Mouse (Mus musculus): Measurements from ENCODE around the gene Upf3a.
"Not testable (repeated sequence)": the region's sequence is repeated elsewhere in the genome, so short reads cannot be mapped to it uniquely, and the experiment has no call there.

Upf3a gene

DNA sequence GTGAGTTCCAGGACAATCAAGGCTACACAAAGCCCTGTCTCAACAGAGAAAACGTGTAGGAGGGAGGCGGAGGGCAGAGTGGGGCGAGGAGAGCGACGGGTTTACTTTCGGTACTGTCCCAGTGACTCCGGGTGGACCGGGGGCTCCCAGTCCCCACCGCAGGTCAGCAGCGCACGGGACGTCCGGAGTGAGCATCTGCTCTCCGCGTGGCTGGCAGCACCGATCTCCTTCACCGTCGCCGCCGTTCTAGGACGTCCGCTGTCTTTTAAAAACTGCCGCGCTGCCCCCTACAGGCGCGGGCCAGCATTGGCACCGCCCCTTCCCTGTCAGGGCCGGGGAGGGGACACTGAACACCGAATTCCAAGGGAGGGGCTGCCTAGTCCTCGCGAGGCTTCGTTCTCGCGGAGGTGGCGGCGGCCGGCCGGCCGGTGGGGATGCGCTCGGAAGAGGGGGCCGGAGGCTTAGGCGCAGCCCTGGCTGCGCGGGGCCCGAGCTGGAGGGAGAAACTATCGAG, at the start of gene Upf3a:
Upf3a (plus strand) TSS at position 366 of the 514 bp plus-strand sequence.
- DNase-seq (ENCODE audit: low read depth, low spot score), result peak; percentile 98

DNA sequence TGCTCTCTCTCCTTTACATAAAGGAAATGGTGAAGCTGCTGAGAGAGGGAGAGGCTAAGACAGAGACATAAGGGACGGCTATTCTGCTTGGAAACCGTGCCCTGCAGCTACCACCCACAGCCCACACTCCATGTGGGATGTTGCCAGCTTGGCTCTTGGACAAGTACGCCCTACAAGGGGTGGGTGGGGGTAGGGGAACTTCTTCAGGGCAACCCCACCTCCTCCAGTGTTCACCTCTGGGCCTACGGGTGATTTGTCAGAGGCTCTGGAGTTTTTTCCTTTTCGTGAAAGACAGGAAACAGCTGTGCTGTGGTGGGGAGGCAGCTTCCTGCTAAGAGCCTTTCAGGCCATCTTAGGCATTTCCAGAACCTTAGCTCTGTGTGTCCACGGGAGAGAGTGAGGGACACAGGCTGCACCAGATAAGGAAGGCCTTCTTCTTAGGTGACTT, 45.1 kb upstream of the Upf3a start:
- no peak for DNase-seq (ENCODE audit: low read depth, low spot score)

DNA sequence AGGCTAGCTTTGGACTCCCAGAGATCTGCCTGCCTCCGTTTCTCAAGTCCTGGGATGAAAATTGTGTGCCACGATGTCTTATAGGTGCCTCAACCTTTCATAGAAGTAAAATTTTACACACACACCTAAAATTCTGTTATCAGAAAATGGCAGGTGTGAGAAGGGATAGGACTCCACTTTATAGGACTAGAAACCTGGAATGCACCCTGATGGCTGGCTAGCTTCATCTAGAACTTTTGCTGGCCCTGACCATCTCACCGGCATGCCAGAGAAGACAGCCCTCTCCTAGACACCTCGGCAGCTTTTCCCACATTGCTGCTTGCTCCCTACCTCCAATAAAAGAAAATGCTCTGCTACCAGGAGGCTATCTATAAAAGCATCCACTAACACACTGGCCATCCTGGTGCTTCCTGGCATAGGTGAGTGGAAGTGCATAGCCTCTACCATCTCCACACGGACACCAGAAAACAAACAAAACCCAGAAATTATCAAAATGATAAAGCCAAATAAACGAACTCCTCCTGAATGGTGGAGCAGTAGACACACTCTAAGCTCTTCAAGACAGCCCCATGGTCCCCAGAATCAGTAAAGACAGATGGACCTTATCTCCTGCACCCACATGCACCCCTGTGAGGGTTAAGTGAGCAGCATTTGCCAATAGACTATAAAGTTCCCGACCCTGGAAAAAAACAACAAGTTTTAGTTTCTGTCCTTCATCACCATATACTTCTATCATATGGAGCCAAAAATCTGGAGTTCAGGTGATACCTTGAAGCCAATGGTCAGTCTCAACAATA, 44.4 kb upstream of the Upf3a start:
- no peak for DNase-seq (ENCODE audit: low read depth, low spot score)

DNA sequence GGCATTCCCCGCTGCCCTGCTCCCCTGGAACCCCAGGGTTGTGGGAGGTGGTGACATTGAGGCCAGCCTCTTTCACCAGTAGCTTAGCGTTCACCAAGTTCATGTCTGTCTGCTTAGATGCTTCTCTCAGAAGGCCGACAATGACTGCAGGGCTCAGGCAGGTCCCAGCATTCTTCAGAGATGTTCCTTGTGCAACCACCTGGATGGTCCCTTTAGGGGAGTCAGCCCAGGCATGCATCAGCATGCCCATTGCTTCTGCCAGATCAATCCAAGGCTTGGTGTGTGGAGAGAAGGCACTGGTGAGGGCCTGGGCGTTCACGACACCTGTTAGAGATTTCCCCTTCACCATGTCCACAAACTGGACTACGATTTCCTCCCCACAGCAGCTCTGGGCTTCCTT, 39.2 kb upstream of the Upf3a start:
- not testable (repeated sequence) for DNase-seq (ENCODE audit: low read depth, low spot score)

DNA sequence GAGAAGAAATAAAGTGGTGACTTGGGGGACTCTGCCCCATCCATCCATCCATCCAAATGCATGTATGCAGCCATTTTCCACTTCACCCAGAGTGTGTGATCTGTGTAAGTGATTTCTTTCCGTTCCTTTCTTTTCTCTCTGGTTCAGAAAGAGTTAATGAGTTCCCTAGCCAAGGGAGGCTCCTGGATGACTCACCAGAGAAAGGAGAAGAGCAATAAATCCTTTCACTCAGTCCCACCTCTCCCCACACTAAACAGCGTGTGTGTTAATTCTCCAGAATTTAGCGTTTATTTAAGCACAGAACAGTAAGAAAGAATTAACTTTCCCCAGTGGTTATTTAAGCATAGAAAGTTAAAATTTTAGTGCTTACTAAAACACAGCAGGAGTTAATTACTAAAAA, 37.8 kb upstream of the Upf3a start:
- no peak for DNase-seq (ENCODE audit: low read depth, low spot score)

DNA sequence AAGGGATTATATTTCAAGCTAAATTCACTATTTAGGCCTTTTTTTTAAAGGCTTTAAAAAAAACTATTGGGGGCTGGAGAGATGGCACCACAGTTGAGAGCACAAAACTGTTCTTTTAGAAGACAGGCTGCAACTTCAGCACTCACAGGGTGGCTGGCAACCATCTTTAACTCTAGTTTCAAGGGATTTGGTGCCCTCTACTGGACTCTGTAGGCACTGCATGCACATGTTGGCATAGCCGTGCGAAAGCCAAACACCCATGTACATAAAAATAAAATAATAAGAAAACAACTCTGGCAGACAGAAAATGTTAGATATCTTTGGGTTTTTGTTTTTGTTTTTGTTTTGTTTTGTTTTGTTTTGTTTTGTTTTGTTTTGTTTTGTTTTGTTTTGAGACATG, 31.7 kb upstream of the Upf3a start:
- DNase-seq (ENCODE audit: low read depth, low spot score), result peak; percentile 86

DNA sequence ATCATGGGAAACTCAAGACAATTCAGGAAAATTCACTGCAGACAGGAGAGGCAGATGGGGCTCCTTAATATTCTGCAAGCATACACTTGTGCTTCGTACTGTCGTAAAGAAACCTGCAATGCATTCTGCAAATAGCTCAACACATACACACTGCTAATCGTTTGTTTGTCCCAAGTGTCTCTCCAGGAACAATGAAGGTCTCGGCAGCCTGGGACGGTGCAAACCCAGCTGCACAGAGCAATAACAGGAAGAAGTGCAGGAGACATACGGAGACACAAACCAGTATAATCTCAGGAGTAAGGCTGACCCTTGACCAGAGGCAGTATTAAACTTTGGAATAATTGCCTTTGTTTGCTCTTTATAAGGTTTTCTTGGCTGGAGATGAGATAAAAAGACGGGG, 28.9 kb upstream of the Upf3a start:
- DNase-seq (ENCODE audit: low read depth, low spot score), result no peak

DNA sequence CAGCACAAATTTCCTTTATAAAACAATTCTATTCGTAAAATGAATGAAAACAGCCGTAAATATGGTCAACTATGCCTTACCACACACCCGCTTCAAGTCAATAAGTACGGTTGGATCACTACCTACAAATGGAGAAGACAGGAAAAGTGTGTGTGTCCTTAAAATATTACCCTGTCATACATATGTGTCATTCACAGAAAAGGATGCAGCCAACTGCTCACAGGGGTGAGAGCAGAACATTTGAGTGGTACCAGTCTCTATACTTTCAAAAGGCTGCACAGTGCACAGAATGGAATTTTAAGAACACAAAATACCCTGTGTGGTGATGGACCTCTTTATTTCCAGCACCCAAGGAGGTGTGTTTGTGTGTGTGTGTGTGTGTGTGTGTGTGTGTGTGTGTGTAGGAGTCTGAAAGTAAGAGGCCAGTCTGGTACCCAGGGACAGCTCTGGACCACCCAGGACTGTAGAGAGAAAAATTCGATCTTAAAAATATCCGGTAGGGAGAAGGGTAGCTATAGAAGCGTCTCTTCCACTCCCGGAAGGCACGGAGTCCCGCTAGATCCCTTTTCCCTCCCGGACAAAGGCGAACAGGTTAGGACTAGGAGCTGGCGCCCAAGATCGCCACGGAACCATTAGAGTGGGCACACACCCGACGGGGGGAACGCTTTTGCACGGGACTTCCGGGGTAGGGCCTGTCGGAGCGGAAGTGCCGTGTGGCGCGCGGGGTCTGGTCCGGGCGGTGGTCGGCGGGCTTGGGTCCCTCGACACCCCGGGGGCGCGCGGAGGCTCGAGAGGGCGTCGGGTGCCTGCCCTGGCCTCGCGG, 28.2 kb upstream of the Upf3a start, which contains the start of gene Cdc16:
Cdc16 (plus strand) TSS at position 695 of the 823 bp plus-strand sequence.
- DNase-seq (ENCODE audit: low read depth, low spot score), result peak; percentile 95

DNA sequence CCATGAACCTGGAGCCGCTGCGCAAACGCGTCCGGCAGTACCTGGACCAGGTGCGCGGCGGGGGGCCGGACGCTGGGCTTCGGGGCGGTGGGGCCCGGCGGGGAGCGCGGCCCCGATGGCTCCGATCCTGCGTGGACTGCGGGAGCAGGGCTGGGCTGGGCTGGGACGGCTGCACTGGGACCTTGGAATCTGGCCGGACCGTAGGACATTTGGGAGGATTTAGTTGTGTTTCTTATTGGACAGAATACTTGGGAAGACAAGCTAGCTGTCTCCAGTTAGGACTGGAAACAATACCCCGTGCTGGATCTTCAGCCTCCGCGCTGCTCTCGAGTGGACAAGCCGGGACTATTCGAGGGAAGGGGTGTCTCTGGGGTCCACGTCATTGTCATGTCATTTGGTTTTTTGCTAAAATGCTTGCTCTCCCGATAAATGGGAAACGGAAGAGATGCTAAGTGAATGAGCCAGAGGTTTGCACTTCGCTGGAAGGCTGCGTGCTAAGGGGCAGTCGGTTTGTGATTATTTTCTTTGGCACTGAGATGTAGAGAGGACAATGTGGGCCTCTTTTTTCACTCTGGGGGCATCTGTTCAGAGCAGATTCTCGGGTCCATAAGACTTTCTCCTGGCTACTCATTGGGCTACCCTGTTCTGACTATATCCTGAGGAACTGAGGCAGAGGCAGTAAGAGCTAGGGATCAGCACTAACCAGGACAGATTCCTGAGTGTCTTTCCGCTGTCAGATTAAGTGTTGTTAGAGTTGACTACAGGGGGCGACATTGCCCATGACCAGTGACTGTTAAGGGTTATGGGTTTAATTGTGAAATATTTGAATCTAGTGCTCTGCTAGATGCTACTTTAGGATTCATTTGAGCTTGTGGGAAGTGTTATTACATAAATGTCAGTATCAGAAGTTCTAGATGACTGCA, 27.3 kb upstream of the Upf3a start:
- peak; percentile 76 for DNase-seq (ENCODE audit: low read depth, low spot score)

DNA sequence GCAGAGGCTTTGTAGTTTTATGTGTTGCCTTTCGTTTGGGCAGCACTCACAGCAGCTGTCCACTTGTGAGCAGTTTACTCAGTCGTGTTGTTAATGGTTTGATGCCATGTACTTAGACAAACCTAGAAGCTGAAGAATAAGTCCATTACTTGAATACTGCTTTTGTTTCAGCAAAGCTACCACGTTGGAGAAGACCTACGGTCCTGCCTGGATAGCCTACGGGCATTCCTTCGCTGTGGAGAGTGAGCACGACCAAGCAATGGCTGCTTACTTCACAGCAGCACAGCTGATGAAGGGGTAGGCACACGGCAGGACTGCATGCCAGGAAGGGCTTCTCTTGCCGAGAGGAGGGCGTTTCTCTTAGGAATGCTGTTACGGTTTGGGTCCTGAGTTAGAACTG, 16.2 kb upstream of the Upf3a start:
- no peak for DNase-seq (ENCODE audit: low read depth, low spot score)

DNA sequence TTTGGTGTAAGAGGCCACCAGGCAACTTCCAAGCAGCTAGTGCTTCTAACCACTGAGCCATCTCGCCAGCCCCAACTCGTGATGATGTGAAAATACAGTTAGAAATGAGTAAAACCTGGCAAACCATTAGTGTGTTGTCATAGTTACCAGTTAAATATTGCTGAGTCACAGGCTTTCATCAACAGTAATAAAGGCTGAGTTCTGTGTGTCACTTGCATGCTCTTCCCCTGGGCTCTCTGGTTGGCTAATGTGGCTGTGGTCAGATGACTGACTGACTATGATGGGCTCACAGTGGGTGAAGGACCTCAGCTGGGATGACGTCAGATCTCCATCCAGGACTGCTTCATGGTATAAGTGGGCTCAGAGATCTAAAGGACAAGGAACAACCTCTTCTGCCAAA, 4.9 kb upstream of the Upf3a start:
- DNase-seq (ENCODE audit: low read depth, low spot score), result no peak

DNA sequence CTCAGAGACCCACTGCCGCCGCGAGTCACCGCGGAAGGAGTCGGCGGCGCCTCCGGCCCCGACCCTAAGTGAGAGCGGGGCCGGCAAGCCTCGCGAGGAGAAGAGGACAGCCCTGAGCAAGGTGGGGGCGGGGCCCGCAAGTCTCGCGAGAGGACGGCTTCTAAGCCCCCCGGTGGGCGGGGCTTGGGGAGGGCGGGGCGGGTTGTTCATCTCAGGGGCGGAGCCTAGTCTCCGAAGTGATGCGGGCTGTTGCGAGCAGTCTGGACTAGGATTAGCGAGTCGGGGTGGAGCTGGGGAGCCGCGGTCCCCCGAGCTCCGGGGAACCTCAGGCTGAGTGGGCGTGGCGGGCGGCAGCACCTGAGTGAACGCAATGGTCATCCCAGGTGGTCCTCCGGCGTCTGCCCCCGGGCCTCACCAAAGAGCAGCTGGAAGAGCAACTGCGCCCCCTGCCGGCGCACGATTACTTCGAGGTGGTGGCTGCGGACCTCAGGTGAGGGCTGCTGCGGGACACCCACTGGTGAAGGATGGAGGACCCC, 417 bp downstream of the Upf3a start:
- peak; percentile 99 for DNase-seq (ENCODE audit: low read depth, low spot score)

DNA sequence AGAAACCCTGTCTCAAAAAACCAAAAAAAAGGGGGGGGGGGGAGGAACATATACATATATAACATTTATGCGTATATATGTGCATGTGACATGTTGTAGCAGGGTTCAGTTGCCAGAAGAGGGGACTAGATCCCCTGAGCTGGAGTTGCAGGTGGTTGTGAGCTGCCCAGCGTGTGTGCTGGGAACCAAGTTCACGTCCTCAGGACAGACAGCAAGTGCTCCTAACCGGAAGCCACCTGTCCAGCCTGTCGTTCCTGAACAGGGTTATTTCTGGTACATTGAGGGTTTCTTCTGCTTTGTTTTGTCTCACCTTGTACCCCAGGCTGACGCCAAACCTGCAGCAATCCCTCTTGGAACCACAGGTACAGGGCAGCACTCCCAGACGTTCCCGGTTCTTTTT, 4.2 kb downstream of the Upf3a start:
- no peak for DNase-seq (ENCODE audit: low read depth, low spot score)

DNA sequence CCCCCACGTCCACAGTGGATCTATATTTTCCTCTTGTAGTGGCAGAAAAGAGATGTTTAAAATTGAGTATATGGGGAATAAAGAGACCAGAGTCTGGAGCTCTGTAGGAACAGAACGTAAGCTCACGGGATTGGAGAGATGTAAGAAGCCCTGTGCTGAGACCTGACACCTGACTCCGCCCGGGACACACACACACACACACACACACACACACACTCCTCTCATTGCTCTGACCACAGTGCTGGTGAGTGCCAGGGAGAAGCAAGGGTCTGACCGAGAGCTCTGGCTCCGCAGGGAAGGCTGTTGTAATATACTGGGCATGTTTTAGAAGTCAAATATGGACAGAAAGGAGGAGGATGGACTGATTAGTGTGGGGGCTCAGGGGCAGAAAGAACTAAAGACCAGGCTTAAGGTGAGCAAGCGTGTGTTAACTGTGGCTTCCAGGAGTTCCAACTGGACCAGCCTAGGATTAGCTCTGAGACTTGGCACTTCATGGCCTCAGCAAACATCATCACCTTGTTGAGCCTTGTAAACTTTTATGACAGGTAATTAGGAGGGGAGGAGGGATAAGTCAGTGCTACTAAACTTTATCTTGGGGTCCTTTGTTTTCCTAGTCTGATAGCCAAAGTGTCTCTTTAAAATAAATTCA, 7.8 kb downstream of the Upf3a start:
- no peak for DNase-seq (ENCODE audit: low read depth, low spot score)

DNA sequence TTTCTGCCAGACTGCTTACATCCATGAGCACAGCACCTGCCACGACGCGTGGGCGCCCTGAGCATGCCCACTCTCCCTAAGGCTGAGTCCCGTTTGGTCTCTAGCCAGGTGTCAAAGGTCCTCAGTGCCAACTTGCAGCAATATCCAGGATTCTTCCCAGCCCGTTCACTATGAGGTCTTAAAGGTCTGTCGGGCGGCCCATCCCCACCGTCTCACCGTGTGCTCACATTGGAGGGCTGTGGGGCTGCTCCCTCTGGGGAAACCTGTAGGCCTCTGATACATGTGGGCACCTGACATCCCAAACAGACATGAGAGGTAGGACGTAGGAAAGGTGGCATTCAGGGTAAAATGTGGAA, 8.3 kb downstream of the Upf3a start:
- DNase-seq (ENCODE audit: low read depth, low spot score), result no peak

DNA sequence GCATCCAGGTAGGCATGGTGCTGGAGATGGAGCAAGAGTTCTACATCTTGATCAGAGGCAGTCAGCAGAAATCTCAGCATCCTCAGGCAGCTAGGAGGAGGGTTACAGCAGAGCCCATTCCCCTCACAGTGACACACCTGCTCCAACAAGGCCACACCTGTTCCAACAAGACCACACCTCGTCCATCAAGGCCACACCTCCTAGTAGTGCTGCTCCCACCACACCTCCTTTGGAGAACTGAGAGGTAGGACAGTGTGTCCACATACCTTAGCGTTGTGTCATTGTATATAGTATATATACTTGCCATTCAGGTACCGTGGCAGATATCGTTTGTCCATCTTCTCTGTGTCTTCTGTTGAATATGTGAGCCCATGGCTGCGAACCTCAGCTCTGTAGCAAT, 12.3 kb downstream of the Upf3a start:
- DNase-seq (ENCODE audit: low read depth, low spot score), result no peak

DNA sequence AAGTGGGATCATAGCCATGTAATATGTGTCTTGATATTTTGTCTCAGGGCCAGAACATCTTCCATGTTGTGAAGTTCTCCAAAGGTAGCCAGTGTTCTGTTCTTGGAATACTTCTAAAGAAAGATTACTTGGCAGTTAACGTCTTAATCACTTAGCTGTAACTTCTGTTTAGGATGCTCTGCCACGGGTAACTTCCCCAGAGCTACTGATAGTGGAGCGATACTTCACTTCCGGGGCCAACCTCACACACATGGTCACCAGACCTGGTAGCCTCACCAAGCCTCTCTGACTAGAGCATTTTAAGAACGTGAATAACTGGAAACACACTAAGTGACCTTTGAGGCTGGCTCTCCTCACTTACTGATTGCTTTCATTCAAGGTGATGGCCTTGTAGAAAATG, 14.2 kb downstream of the Upf3a start:
- DNase-seq (ENCODE audit: low read depth, low spot score), result no peak

DNA sequence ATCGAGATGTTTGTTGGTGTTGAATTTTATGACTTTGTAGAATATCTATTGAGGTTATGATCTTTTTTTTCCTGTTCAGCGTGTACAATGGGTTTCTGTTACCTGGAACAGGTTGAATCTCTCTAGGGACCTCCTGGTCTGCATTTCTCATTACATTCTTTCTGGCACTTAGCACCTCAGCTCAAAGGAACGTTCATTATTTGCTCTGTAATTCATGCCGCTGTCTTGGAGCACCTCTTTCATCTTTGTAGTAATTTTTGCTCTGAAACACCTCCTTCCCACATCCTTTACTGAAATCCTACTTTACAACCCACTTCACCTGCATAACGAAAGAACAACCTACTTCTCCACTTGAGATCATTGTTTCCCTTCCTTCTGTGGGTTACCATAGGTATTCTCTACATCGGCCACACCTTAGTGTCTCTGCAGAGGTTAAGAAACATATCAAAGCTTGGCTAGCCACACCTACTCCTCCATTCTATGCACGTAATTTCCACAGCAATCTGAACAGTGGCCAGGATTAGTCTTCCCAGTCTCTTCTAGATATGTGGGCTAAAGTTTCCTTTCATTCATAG, 43.3 kb downstream of the Upf3a start:
- peak; percentile 21 for DNase-seq (ENCODE audit: low read depth, low spot score)

DNA sequence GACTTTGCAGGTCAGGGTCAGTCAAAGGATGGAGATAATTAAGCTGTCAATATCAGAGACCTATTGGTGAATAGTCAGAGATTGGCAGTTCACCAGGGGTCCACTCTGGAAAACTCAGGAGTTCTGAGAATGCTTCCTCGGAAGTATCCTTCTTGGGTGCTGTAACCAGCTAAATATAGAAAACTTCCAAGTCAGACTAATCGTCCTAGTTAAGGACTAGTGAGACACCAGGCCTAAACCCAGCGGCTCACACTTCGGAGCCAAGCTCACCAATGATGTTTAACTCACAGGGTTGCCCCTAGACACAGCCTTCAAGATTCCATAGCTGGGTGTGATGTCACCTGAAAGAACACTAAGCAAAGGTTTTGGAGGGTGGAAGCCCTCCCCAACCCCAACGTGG, 52.9 kb downstream of the Upf3a start, which contains the start of gene AF366264:
AF366264 (minus strand) TSS at position 101 of the 400 bp plus-strand sequence.
- DNase-seq (ENCODE audit: low read depth, low spot score), result not testable (repeated sequence)

DNA sequence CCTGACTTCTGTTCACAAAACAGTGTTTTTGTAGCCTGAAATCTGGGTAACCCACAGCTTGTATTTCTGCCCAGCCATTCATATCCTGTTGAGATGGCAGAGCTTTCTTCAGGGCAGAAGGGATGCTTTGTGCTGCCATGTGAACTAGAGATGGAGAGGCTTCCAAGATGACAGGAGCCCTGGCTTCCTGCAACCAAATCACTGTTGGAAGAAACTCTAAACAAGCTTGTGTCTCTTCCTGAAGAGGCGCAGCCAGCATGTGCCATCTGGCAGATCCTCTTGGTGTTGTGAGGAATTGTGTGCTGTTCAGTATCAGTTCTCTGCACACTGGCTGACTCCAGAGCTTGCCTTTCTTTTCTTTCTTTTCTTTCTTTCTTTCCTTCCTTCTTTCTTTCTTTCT, 57.9 kb downstream of the Upf3a start:
- not testable (repeated sequence) for DNase-seq (ENCODE audit: low read depth, low spot score)
